Mouse (Mus musculus) intestine, postnatal 0 days (tissue): ENCODE measurements around the gene Nuak2. TPM values are rescaled to one million over a fixed set of nuclear protein-coding genes. Genes with fewer than 3 reads are reported as not detected.

Source experiments
- ATAC-seq: fragments of 200-750 bp; cut with Nextera tagmentation; 2 replicates; pipeline ENCODE4 v1.8.0; 2017; ENCODE audit warnings: mild to moderate bottlenecking, moderate TSS enrichment, moderate library complexity
- H3K27ac ChIP-seq: fragments of 300-500 bp; sonication (generic); 2 replicates; pipeline ENCODE4 v1.5.1; 2014; ENCODE audit warnings: mild to moderate bottlenecking, low read depth, low read length, moderate library complexity
- H3K27me3 ChIP-seq: fragments of 300-500 bp; sonication (generic); replicated peaks from 2 replicates; pipeline ENCODE4 v1.6.1; 2014; ENCODE audit warnings: low read length, mixed read lengths; ENCODE audit not compliant: control insufficient read depth, insufficient read depth
- H3K36me3 ChIP-seq: fragments of 300-500 bp; sonication (generic); 2 replicates; pipeline ENCODE4 v1.6.1; 2014; ENCODE audit warnings: mild to moderate bottlenecking, moderate library complexity; ENCODE audit not compliant: control insufficient read depth, insufficient read depth
- H3K4me1 ChIP-seq: fragments of 300-500 bp; sonication (generic); replicated peaks from 2 replicates; pipeline ENCODE4 v1.6.1; 2014; ENCODE audit warnings: antibody characterized with exemption, low read length, mixed read lengths; ENCODE audit not compliant: control insufficient read depth, insufficient read depth
- H3K4me2 ChIP-seq: fragments of 300-500 bp; sonication (generic); replicated peaks from 2 replicates; pipeline ENCODE4 v1.6.1; 2014; ENCODE audit warnings: low read depth, mild to moderate bottlenecking, moderate library complexity
- H3K4me3 ChIP-seq: fragments of 300-500 bp; sonication (generic); 2 replicates; pipeline ENCODE4 v1.5.1; 2014; ENCODE audit warnings: low read depth, low read length
- H3K9ac ChIP-seq: fragments of 300-500 bp; sonication (generic); 2 replicates; pipeline ENCODE4 v1.6.1; 2014; ENCODE audit warnings: mild to moderate bottlenecking, low read depth, low read length
- H3K9me3 ChIP-seq: fragments of 300-500 bp; sonication (generic); 2 replicates; pipeline ENCODE4 v1.6.1; 2016; ENCODE audit warnings: mixed run types; ENCODE audit not compliant: control insufficient read depth
- CTCF ChIP-seq: sonication (generic); IDR thresholded peaks from 2 replicates; pipeline ENCODE4 v1.5.1; 2016; ENCODE audit warnings: low read depth, mild to moderate bottlenecking, control low read depth, antibody characterized with exemption, moderate library complexity
- WGBS: fragments of 180-500 bp; shearing (Covaris S2); extraction: QIAGEN DNeasy Blood & Tissue Kit; methylation state at CpG from one replicate; pipeline ENCODE4 v1.1.7; 2014; 5-methylcytosine and 5-hydroxymethylcytosine counted together
- polyA plus RNA-seq: library from polyadenylated mRNA; unstranded; fragments of >200 nt; fragmentation: Nextera tagmentation; extraction: Ambion mirVana; gene quantifications from 2 replicates; pipeline ENCODE4 v1.2.1, GENCODE M21; 2015

Gene Nuak2
- polyA plus RNA-seq, 1 experiment from 2014 or later: 20.0 TPM

- Histone ChIP-seq H3K4me2 (no peak overlapping the region), H3K27ac (no peak overlapping the region), H3K4me1 (no peaks in the 10 kb centered on the region), H3K9ac (no peak overlapping the region), H3K9me3 (no peaks in the 10 kb centered on the region), H3K36me3 (no peaks in the 10 kb centered on the region), H3K27me3 (no peaks in the 10 kb centered on the region), H3K4me3 (no peak overlapping the region)
- WGBS: 79% methylated on average over 9 of the region's 9 CpGs
- no peak for TF ChIP-seq CTCF
- ATAC-seq: no peak
Observed at GRCm38 (mm10) chr1:132370681-132371173, 54.8 kb downstream of the Nuak2 start.

GRCm38 (mm10) chr1:132371298-132372081 lies 55.6 kb downstream of the Nuak2 start:
- TF ChIP-seq CTCF: no peak
- Histone ChIP-seq H3K4me3 (no peak overlapping the region), H3K9ac (no peak overlapping the region), H3K9me3 (no peaks in the 10 kb centered on the region), H3K27me3 (no peaks in the 10 kb centered on the region), H3K36me3 (no peaks in the 10 kb centered on the region), H3K27ac (no peak overlapping the region), H3K4me2 (no peak overlapping the region), H3K4me1 (no peaks in the 10 kb centered on the region)
- ATAC-seq: no peak
- WGBS: 64% methylated on average over 8 of the region's 8 CpGs

GRCm38 (mm10) chr1:132372354-132372753 lies 56.4 kb downstream of the Nuak2 start:
- no peak for TF ChIP-seq CTCF
- Histone ChIP-seq H3K27ac (no peak overlapping the region), H3K4me3 (no peak overlapping the region), H3K4me1 (0 out of 2 replicates have a peak, but pooled peaks cover under 1% of the 10 kb centered on the region), H3K36me3 (no peaks in the 10 kb centered on the region), H3K9me3 (no peaks in the 10 kb centered on the region), H3K27me3 (no peaks in the 10 kb centered on the region), H3K4me2 (no peak overlapping the region), H3K9ac (no peak overlapping the region)
- 81% methylated on average over 5 of the region's 5 CpGs for WGBS
- ATAC-seq: no peak

- Histone ChIP-seq H3K27ac (no peak overlapping the region), H3K4me1 (0 out of 2 replicates have a peak, but pooled peaks cover 5% of the 10 kb centered on the region), H3K36me3 (no peaks in the 10 kb centered on the region; the same call in 1 of the 2 replicates), H3K27me3 (no peaks in the 10 kb centered on the region), H3K9ac (no peak overlapping the region), H3K9me3 (no peaks in the 10 kb centered on the region), H3K4me2 (no peak overlapping the region), H3K4me3 (no peak overlapping the region)
- 87% methylated on average over 6 of the region's 6 CpGs for WGBS
- TF ChIP-seq CTCF: no peak
- no peak for ATAC-seq
Observed at GRCm38 (mm10) chr1:132372896-132373534, 57.1 kb downstream of the Nuak2 start.

- no peak overlapping the region for H3K4me2 ChIP-seq
- ATAC-seq: no peak
- TF ChIP-seq CTCF: no peak
- peak overlapping the region; percentile 50; the same call in 1 of the 2 replicates for H3K27ac ChIP-seq
- no peaks in the 10 kb centered on the region for H3K9me3 ChIP-seq
- no peaks in the 10 kb centered on the region for H3K27me3 ChIP-seq
- 0 out of 2 replicates have a peak, but pooled peaks cover 5% of the 10 kb centered on the region for H3K4me1 ChIP-seq
- H3K9ac ChIP-seq: no peak overlapping the region
- H3K4me3 ChIP-seq: no peak overlapping the region
- WGBS: 34% methylated on average over 5 of the region's 5 CpGs
- H3K36me3 ChIP-seq: no peaks in the 10 kb centered on the region; the same call in 1 of the 2 replicates
Observed at GRCm38 (mm10) chr1:132374140-132374872, 58.4 kb downstream of the Nuak2 start.

GRCm38 (mm10) chr1:132374873-132375244 lies 58.9 kb downstream of the Nuak2 start:
- no peak overlapping the region for H3K4me3 ChIP-seq
- H3K4me1 ChIP-seq: 0 out of 2 replicates have a peak, but pooled peaks cover 5% of the 10 kb centered on the region
- no peak overlapping the region for H3K9ac ChIP-seq
- no peak overlapping the region for H3K4me2 ChIP-seq
- no peak for TF ChIP-seq CTCF
- no peaks in the 10 kb centered on the region for H3K27me3 ChIP-seq
- 64% methylated on average over 3 of the region's 3 CpGs for WGBS
- H3K36me3 ChIP-seq: no peaks in the 10 kb centered on the region; the same call in 1 of the 2 replicates
- H3K9me3 ChIP-seq: no peaks in the 10 kb centered on the region
- peak overlapping the region; percentile 50; the same call in 1 of the 2 replicates for H3K27ac ChIP-seq
- ATAC-seq: no peak
